Mouse (Mus musculus): ENCODE results near the gene Atf1. TPM values are rescaled to one million over a fixed set of nuclear protein-coding genes. Genes with fewer than 3 reads are reported as not detected.
"Not testable (repeated sequence)": the region's sequence is repeated elsewhere in the genome, so short reads cannot be mapped to it uniquely, and the experiment has no call there.

The Atf1 gene
- polyA plus RNA-seq, 1 experiment from 2014 or later = 17.5 TPM

- not testable (repeated sequence) for ATAC-seq (ENCODE audit: low FRiP score); H3K9me3 ChIP-seq; H3K36me3 ChIP-seq; H3K9ac ChIP-seq; H3K4me1 ChIP-seq (replicated peaks); H3K27me3 ChIP-seq; H3K4me2 ChIP-seq; H3K27ac ChIP-seq; H3K4me3 ChIP-seq
- 23% methylated on average over 7 of the region's 7 CpGs for WGBS
Measured at GRCm38 (mm10) chr15:100270609-100271008, 43.0 kb downstream of the Atf1 start.

GRCm38 (mm10) chr15:100271411-100271810 lies 43.8 kb downstream of the Atf1 start:
- ATAC-seq (ENCODE audit: low FRiP score) = no peak
- no peaks in the 10 kb centered on the region for H3K4me1 ChIP-seq (replicated peaks)
- no peak overlapping the region for H3K27ac ChIP-seq
- 64% methylated on average over 14 of the region's 14 CpGs for WGBS
- no peaks in the 10 kb centered on the region for H3K36me3 ChIP-seq
- 0 out of 2 replicates have a peak, but pooled peaks cover 9% of the 10 kb centered on the region for H3K27me3 ChIP-seq
- no peak overlapping the region for H3K4me2 ChIP-seq
- H3K9me3 ChIP-seq = 0 out of 2 replicates have a peak, but pooled peaks cover 3% of the 10 kb centered on the region
- H3K4me3 ChIP-seq = no peak overlapping the region
- no peak overlapping the region for H3K9ac ChIP-seq

- not testable (repeated sequence) for H3K27me3 ChIP-seq; ATAC-seq (ENCODE audit: low FRiP score); H3K4me2 ChIP-seq; H3K4me1 ChIP-seq (replicated peaks); H3K36me3 ChIP-seq; H3K27ac ChIP-seq; H3K4me3 ChIP-seq; H3K9me3 ChIP-seq; H3K9ac ChIP-seq
- 97% methylated on average over 4 of the region's 4 CpGs for WGBS
Measured at GRCm38 (mm10) chr15:100273791-100274308, 46.2 kb downstream of the Atf1 start.

DNA sequence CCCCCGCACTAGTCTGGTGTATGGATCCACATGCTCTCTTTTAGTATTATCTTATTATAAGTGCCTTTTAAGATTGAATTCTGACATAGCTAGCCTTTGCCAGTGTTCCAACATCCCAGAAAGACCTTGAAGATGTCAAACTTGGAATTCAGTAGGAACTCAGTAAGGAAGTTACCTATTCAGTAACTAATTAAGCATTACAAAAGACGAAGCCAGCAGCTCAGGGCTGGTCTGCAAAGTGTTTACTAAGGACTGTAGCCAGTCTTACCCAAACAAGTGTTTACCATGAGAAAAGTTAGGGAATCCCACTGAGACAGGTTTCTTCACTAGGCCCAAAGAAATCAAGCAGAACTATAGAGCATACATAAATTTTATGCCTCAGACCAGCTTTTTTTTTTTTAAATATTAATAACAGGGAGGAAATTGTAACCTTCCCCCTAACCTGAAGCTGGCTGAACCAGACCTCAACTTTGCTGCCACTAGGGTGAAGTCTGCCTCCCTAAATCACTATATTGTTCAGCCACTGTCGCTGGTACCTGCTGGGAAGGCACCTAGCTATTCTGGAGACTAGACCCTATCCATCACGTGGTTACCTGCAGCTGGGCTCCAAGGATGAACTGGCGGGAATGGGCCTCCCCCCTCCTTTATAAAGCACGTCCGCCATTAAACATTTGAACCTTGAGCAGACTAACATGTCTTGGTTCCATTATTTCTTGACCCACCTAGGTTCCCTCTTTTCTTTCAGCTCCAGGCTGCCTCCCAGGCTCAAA lies 47.4 kb downstream of the Atf1 start:
- WGBS = 87% methylated on average over 7 of the region's 7 CpGs
- Histone ChIP-seq H3K27ac (no peak overlapping the region), H3K4me2 (no peak overlapping the region), H3K9ac (no peak overlapping the region), H3K27me3 (0 out of 2 replicates have a peak, but pooled peaks cover 3% of the 10 kb centered on the region), H3K9me3 (0 out of 2 replicates have a peak, but pooled peaks cover 3% of the 10 kb centered on the region), H3K4me1 (replicated peaks) (no peaks in the 10 kb centered on the region), H3K36me3 (no peaks in the 10 kb centered on the region), H3K4me3 (no peak overlapping the region)
- no peak for ATAC-seq (ENCODE audit: low FRiP score)

DNA sequence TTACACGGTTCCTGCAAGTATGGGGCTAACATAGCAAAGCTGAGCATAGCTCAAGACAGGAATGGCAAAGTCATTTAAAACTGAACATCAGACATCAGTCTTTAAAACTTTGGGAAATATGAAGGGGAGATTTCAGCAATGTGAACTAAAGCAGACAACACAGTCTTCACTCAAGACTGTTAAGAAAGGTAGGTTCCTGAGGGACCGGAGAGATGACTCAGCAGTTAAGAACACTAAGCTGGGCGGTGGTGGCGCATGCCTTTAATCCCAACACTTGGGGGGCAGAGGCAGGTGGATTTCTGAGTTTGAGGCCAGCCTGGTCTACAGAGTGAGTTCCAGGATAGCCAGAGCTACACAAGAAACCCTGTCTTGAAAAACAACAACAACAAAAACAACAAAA lies 48.8 kb downstream of the Atf1 start:
- no peak overlapping the region for H3K4me3 ChIP-seq
- 0 out of 2 replicates have a peak, but pooled peaks cover 3% of the 10 kb centered on the region for H3K9me3 ChIP-seq
- 95% methylated on average over 4 of the region's 4 CpGs for WGBS
- no peak overlapping the region for H3K4me2 ChIP-seq
- no peaks in the 10 kb centered on the region for H3K36me3 ChIP-seq
- no peaks in the 10 kb centered on the region for H3K27me3 ChIP-seq
- ATAC-seq (ENCODE audit: low FRiP score) = no peak
- H3K27ac ChIP-seq = no peak overlapping the region
- no peak overlapping the region for H3K9ac ChIP-seq
- H3K4me1 ChIP-seq (replicated peaks) = no peaks in the 10 kb centered on the region

DNA sequence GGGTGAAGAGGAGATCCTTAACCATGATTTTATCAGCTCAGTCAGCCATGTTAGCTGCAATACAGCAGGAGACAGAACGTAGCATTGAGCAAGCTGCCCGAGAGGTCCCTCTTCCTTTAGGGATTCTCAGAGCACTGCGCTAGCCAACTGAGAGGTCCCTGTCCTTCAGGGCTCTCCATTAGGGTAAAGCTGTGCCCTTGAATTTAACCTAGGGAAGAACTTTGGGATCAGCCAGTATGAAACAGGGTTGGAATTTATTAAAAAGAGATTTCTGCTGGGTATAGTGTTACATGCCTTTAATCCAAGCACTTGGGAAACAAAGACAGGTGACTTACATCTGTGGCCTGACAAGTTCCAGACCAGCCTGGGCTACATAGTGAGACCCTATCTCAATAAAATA lies 50.0 kb downstream of the Atf1 start:
- H3K4me1 ChIP-seq (replicated peaks) = no peaks in the 10 kb centered on the region
- no peak overlapping the region for H3K9ac ChIP-seq
- no peaks in the 10 kb centered on the region for H3K36me3 ChIP-seq
- no peak overlapping the region for H3K27ac ChIP-seq
- 0 out of 2 replicates have a peak, but pooled peaks cover 3% of the 10 kb centered on the region for H3K9me3 ChIP-seq
- H3K27me3 ChIP-seq = no peaks in the 10 kb centered on the region
- no peak overlapping the region for H3K4me2 ChIP-seq
- no peak for ATAC-seq (ENCODE audit: low FRiP score)
- 95% methylated on average over 3 of the region's 3 CpGs for WGBS
- H3K4me3 ChIP-seq = no peak overlapping the region

DNA sequence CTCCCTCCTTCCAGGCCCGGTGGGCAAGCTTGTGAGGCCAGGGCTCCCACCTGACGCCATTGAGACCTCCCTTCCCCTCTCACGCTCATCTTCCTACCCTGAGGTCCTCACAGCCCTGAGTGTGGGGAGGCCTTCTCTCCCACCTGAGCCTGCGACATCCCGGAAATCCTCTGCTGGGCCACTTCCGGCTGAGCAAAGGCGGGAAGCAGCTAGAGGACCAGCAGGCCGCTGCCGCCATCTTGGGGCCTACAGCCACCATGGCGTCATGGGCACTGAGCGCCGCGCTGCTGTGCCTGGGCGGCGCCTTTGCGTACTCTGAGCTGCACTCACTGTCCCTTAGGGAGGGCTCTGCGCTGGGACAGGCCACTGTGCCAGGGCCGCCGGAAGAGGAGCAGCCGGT lies 53.0 kb downstream of the Atf1 start, which contains the start of gene Tmprss12:
Gene Tmprss12 (plus strand): TSS at position 212 of the 400 bp plus-strand sequence.
- Histone ChIP-seq H3K4me1 (replicated peaks) (no peaks in the 10 kb centered on the region), H3K4me3 (no peak within 1 kb of the TSS), H3K9me3 (no peaks in the 10 kb centered on the region), H3K36me3 (no peaks in the 10 kb centered on the region), H3K27me3 (no peaks in the 10 kb centered on the region), H3K9ac (no peak within 1 kb of the TSS), H3K27ac (no peak within 1 kb of the TSS), H3K4me2 (no peak within 1 kb of the TSS)
- WGBS = 98% methylated on average over 20 of the region's 20 CpGs
- ATAC-seq (ENCODE audit: low FRiP score) = no peak

DNA sequence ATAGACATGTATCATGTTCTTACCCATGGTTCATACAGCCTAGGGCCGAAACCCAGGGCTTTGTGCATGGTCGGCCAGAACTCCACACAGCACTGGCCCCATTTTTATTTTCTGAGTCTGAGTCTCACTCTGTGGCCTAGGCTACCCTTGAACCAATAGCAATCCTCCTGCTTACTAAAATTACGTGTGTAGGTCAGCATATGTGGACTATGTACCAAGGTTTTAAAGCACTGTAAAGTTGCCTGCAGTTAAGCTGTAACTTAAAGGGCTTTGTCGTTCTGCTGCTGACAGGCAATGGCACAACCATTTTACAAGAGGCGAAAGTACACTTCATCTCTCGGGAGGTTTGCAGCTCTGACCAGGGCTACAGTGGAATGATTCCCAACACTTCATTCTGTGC lies 61.4 kb downstream of the Atf1 start:
- ATAC-seq (ENCODE audit: low FRiP score) = no peak
- no peaks in the 10 kb centered on the region for H3K36me3 ChIP-seq
- no peak overlapping the region for H3K9ac ChIP-seq
- no peak overlapping the region for H3K4me2 ChIP-seq
- no peaks in the 10 kb centered on the region for H3K4me1 ChIP-seq (replicated peaks)
- no peaks in the 10 kb centered on the region for H3K27me3 ChIP-seq
- H3K9me3 ChIP-seq = no peaks in the 10 kb centered on the region
- 90% methylated on average over 6 of the region's 6 CpGs for WGBS
- no peak overlapping the region for H3K4me3 ChIP-seq
- H3K27ac ChIP-seq = no peak overlapping the region

- no peak overlapping the region for H3K4me2 ChIP-seq
- no peaks in the 10 kb centered on the region for H3K27me3 ChIP-seq
- ATAC-seq (ENCODE audit: low FRiP score) = no peak
- no peaks in the 10 kb centered on the region for H3K36me3 ChIP-seq
- 64% methylated on average over 5 of the region's 5 CpGs for WGBS
- no peak overlapping the region for H3K9ac ChIP-seq
- no peak overlapping the region for H3K4me3 ChIP-seq
- no peaks in the 10 kb centered on the region for H3K9me3 ChIP-seq
- H3K4me1 ChIP-seq (replicated peaks) = no peaks in the 10 kb centered on the region
- no peak overlapping the region for H3K27ac ChIP-seq
Measured at GRCm38 (mm10) chr15:100290858-100291257, 63.2 kb downstream of the Atf1 start.

GRCm38 (mm10) chr15:100292326-100292725 lies 64.7 kb downstream of the Atf1 start:
- no peaks in the 10 kb centered on the region for H3K9me3 ChIP-seq
- no peak overlapping the region for H3K27ac ChIP-seq
- H3K36me3 ChIP-seq = no peaks in the 10 kb centered on the region
- H3K4me1 ChIP-seq (replicated peaks) = no peaks in the 10 kb centered on the region
- no peak overlapping the region for H3K9ac ChIP-seq
- no peak overlapping the region for H3K4me2 ChIP-seq
- no peak for ATAC-seq (ENCODE audit: low FRiP score)
- H3K4me3 ChIP-seq = no peak overlapping the region
- WGBS = 57% methylated on average over 7 of the region's 7 CpGs
- no peaks in the 10 kb centered on the region for H3K27me3 ChIP-seq

GRCm38 (mm10) chr15:100297856-100298255 lies 70.2 kb downstream of the Atf1 start:
- no peaks in the 10 kb centered on the region for H3K36me3 ChIP-seq
- 89% methylated on average over 5 of the region's 5 CpGs for WGBS
- ATAC-seq (ENCODE audit: low FRiP score) = no peak
- no peaks in the 10 kb centered on the region for H3K9me3 ChIP-seq
- H3K27me3 ChIP-seq = no peaks in the 10 kb centered on the region
- no peak overlapping the region for H3K4me2 ChIP-seq
- H3K9ac ChIP-seq = no peak overlapping the region
- H3K27ac ChIP-seq = no peak overlapping the region
- H3K4me3 ChIP-seq = no peak overlapping the region
- no peaks in the 10 kb centered on the region for H3K4me1 ChIP-seq (replicated peaks)

DNA sequence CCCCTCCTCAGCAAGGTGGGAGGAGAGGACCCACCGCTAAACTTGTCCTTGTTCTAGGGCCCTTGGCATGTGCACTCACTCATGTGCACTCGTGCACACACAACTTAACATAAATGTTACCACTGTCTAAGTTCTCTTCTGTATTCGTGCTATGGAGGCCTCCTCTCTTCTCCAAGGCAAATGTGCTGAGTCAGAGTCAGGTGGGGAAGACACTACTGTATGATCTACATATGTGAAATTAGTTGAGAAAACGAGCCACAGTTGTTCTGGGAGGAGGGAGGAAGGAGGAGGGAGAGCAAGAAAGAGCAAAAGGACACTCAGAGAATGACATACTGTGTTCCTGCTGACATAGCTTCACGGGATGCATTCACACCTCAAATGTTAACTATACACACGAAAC lies 72.9 kb downstream of the Atf1 start:
- H3K9ac ChIP-seq = no peak overlapping the region
- no peak for ATAC-seq (ENCODE audit: low FRiP score)
- no peaks in the 10 kb centered on the region for H3K36me3 ChIP-seq
- H3K9me3 ChIP-seq = no peaks in the 10 kb centered on the region
- no peak overlapping the region for H3K4me3 ChIP-seq
- no peak overlapping the region for H3K27ac ChIP-seq
- H3K4me1 ChIP-seq (replicated peaks) = peaks cover 11% of the 10 kb centered on the region
- H3K27me3 ChIP-seq = no peaks in the 10 kb centered on the region
- 76% methylated on average over 6 of the region's 6 CpGs for WGBS
- H3K4me2 ChIP-seq = no peak overlapping the region

GRCm38 (mm10) chr15:100301556-100301955 lies 73.9 kb downstream of the Atf1 start:
- H3K27ac ChIP-seq = no peak overlapping the region
- H3K4me3 ChIP-seq = no peak overlapping the region
- H3K4me1 ChIP-seq (replicated peaks) = peaks cover 14% of the 10 kb centered on the region
- H3K36me3 ChIP-seq = no peaks in the 10 kb centered on the region
- no peak overlapping the region for H3K9ac ChIP-seq
- H3K27me3 ChIP-seq = no peaks in the 10 kb centered on the region
- no peak for ATAC-seq (ENCODE audit: low FRiP score)
- H3K9me3 ChIP-seq = no peaks in the 10 kb centered on the region
- H3K4me2 ChIP-seq = no peak overlapping the region
- WGBS = 58% methylated on average over 15 of the region's 15 CpGs

All from hindbrain, embryonic 13.5 days (tissue).